Mouse (Mus musculus) liver, adult 2 months (tissue): ENCODE measurements around the gene Ormdl3. TPM values are rescaled to one million over a fixed set of nuclear protein-coding genes. Genes with fewer than 3 reads are reported as not detected.

ENCODE experiments used
- DNase-seq: peaks from one replicate; pipeline ENCODE4 v3.0.0-alpha.2; 2011; ENCODE audit warnings: low read depth, low spot score; ENCODE audit errors: extremely low read depth
- H3K27ac ChIP-seq: fragments of 200-500 bp; replicated peaks from 2 replicates; pipeline ENCODE4 v1.5.1; 2012; ENCODE audit warnings: low read depth, mild to moderate bottlenecking, control low read depth, inconsistent platforms, low read length; ENCODE audit not compliant: insufficient read depth
- H3K27me3 ChIP-seq: fragments of 200-500 bp; 2 replicates; pipeline ENCODE4 v1.6.1; 2012; ENCODE audit warnings: mild to moderate bottlenecking, moderate library complexity, low read length, inconsistent platforms; ENCODE audit not compliant: control insufficient read depth, insufficient read depth
- H3K36me3 ChIP-seq: fragments of 200-500 bp; 2 replicates; pipeline ENCODE4 v1.6.1; 2012; ENCODE audit warnings: low read length, inconsistent platforms; ENCODE audit not compliant: control insufficient read depth, insufficient read depth
- H3K4me1 ChIP-seq: fragments of 200-500 bp; 2 replicates; pipeline ENCODE4 v1.6.1; 2011; ENCODE audit warnings: low read length; ENCODE audit not compliant: control insufficient read depth, insufficient read depth
- H3K4me3 ChIP-seq: fragments of 200-500 bp; 2 replicates; pipeline ENCODE4 v1.5.1; 2011; ENCODE audit warnings: low read depth, mild to moderate bottlenecking, control low read depth, low read length, moderate library complexity; ENCODE audit not compliant: insufficient read depth
- H3K79me2 ChIP-seq: fragments of 200-500 bp; 2 replicates; pipeline ENCODE4 v1.6.1; 2012; ENCODE audit warnings: inconsistent platforms, mild to moderate bottlenecking, low read length, moderate library complexity; ENCODE audit not compliant: control insufficient read depth, insufficient read depth
- H3K9ac ChIP-seq: fragments of 200-500 bp; 2 replicates; pipeline ENCODE4 v1.6.1; 2012; ENCODE audit warnings: low read depth, mild to moderate bottlenecking, control low read depth, inconsistent platforms, low read length
- CTCF ChIP-seq: fragments of 200-500 bp; IDR thresholded peaks from 2 replicates; pipeline ENCODE4 v1.5.1; 2011; ENCODE audit warnings: low read depth, low read length, control low read depth
- POLR2A ChIP-seq: fragments of 200-500 bp; IDR thresholded peaks from 2 replicates; pipeline ENCODE4 v1.6.1; 2011; ENCODE audit warnings: low read length, control low read depth; ENCODE audit not compliant: insufficient read depth; ENCODE audit errors: extremely low read depth
- WGBS: fragments of 180-500 bp; shearing (Covaris S2); methylation state at CpG from one replicate; pipeline ENCODE4 v1.1.7; 2018; 5-methylcytosine and 5-hydroxymethylcytosine counted together
- polyA plus RNA-seq: library from polyadenylated mRNA; depleted of rRNA; stranded (reverse); fragments of >200 nt; gene quantifications from 2 replicates; pipeline ENCODE4 v1.2.3, GENCODE M21; 2012
- total RNA-seq: library from RNA; depleted of rRNA; stranded (reverse); fragments of >200 nt; gene quantifications from 2 replicates; pipeline ENCODE4 v1.2.3, GENCODE M21; 2014

The Ormdl3 gene
- total and polyA plus RNA-seq, 2 experiments = 62.0 to 119 TPM

DNA sequence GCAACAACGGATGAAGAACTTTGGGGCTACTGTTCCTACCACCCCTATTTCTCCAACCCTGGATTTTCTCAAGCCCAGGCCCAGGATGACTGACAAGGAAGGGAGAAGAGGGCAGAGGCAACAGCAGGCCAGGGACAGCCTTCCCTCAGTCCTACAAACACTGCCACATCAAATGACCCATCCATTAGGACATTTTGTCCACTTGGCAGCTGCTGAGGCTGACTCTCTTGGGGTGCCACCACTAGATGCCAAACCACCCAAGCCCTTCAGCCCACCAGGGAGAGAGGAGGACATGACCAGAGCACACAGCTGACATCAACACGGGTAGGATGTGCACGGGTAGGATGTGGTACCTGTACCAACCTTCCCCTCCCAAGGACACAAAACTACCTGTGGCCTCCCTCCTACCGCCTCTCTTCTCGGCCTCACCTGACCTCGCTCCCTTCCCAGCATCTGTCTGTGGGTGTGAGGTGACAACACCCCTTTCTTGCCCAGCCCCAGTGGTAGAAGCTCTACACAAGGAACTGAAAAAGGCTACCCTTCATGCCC lies 2.5 kb downstream of the Ormdl3 start:
- Histone ChIP-seq H3K27me3 (no peaks in the 10 kb centered on the region), H3K36me3 (peaks cover 11% of the 10 kb centered on the region; the same call in 1 of the 2 replicates), H3K4me1 (peaks cover 52% of the 10 kb centered on the region), H3K9ac (peak overlapping the region; percentile 27), H3K4me3 (no peak overlapping the region), H3K79me2 (peaks cover 16% of the 10 kb centered on the region), H3K27ac (peak overlapping the region; percentile 75)
- DNase-seq = peak; percentile 55
- 70% methylated on average over 6 of the region's 6 CpGs for WGBS
- TF ChIP-seq POLR2A (no peak), CTCF (no peak)

- peak; percentile 60 for DNase-seq
- H3K79me2 ChIP-seq = peaks cover 16% of the 10 kb centered on the region
- peaks cover 46% of the 10 kb centered on the region for H3K4me1 ChIP-seq
- no peak overlapping the region for H3K27ac ChIP-seq
- H3K9ac ChIP-seq = 0 out of 2 replicates have a peak overlapping the region, but pooled peaks have one; percentile 7
- no peak overlapping the region for H3K4me3 ChIP-seq
- TF ChIP-seq POLR2A (no peak), CTCF (no peak)
- H3K36me3 ChIP-seq = peaks cover 11% of the 10 kb centered on the region; the same call in 1 of the 2 replicates
- WGBS = 10% methylated on average over 1 of the region's 1 CpGs
- H3K27me3 ChIP-seq = no peaks in the 10 kb centered on the region
These were observed 3.0 kb downstream of the Ormdl3 start for GRCm38 (mm10) chr11:98584146-98584545.

DNA sequence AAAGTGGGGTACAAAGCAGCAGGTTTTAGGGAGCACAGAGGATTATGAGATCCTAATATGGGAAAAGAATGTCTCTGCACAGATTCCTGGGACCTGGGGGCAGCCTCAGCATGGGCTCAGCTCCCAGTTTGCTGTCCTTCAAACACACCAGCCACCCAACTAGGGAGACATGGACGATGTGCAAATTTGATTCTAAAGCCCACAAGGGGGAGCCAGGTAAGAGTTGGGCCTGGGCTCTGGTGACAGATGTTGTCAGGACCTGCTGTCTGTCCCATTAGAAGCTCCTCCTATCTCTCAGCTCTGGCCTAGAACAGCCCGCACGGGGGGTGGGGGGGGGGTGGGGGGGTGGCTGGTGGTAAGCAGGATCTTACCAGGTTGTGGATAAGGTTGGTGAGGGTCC lies 3.6 kb downstream of the Ormdl3 start:
- Histone ChIP-seq H3K9ac (no peak overlapping the region), H3K79me2 (peaks cover 16% of the 10 kb centered on the region), H3K36me3 (peaks cover 11% of the 10 kb centered on the region; the same call in 1 of the 2 replicates), H3K27me3 (no peaks in the 10 kb centered on the region), H3K27ac (no peak overlapping the region), H3K4me3 (no peak overlapping the region), H3K4me1 (peaks cover 41% of the 10 kb centered on the region)
- 46% methylated on average over 3 of the region's 3 CpGs for WGBS
- DNase-seq = no peak
- TF ChIP-seq POLR2A (no peak), CTCF (no peak)

- 96% methylated on average over 3 of the region's 3 CpGs for WGBS
- DNase-seq = no peak
- Histone ChIP-seq H3K27ac (no peak overlapping the region), H3K36me3 (peaks cover 11% of the 10 kb centered on the region; the same call in 1 of the 2 replicates), H3K79me2 (peaks cover 16% of the 10 kb centered on the region), H3K4me3 (no peak overlapping the region), H3K27me3 (no peaks in the 10 kb centered on the region), H3K4me1 (peaks cover 41% of the 10 kb centered on the region), H3K9ac (no peak overlapping the region)
- TF ChIP-seq CTCF (no peak), POLR2A (no peak)
These were observed 4.0 kb downstream of the Ormdl3 start for GRCm38 (mm10) chr11:98583265-98583552.

DNA sequence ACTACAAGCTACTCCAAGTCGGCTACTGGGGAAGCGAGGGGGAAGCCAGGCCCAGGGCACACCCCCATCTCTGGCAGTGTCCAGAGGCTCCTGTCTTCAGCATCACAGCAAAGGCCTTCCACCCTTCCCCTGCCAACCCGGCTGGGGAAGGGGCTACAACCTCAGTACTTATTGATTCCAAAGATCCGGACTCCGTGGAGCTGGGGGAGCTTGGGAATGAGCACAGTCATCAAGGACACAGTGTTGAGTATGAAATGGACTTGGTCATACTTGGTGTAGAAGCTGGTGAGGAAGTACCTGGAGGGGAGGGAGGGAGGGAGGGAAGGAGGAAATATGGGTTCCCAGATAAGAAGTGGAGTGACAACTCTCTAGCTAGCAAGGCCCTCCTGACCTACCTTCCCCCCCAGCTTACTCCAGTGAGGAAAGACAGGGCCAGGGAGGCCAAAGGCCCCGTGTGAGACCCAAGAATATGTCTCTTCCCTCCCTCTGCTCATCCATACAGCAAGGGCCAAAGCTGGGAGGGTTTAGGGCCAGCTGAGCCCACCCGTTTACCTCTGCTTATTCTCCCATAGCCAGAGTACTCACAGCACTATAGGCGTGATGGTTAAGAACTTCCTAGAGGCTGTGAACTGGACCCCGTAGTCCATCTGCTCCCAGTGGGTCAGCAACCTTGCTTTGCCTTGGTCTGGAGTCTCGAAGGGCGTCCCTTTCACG lies 4.5 kb downstream of the Ormdl3 start:
- H3K36me3 ChIP-seq = peaks cover 11% of the 10 kb centered on the region; the same call in 1 of the 2 replicates
- DNase-seq = no peak
- no peaks in the 10 kb centered on the region for H3K27me3 ChIP-seq
- H3K79me2 ChIP-seq = peaks cover 16% of the 10 kb centered on the region
- 92% methylated on average over 12 of the region's 12 CpGs for WGBS
- no peak overlapping the region for H3K27ac ChIP-seq
- peaks cover 40% of the 10 kb centered on the region for H3K4me1 ChIP-seq
- TF ChIP-seq POLR2A (no peak), CTCF (no peak)
- H3K9ac ChIP-seq = no peak overlapping the region
- no peak overlapping the region for H3K4me3 ChIP-seq

DNA sequence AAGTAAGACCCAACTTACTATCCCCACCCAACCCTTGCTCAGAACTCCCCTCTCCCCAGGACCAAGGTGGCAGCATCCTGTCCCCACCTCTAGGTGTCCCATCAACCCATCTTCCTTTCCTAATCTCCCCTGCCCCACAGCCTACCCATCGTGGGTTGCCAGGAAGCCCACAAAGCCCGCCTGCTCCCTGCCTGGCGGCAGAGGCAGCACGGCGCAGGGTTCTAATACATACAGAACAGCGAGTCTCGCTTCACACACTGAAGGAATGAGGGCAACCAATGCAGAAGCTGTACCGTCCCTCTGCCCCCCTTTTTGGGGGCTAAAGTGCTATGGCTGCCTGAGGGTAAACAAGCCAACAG lies 5.2 kb downstream of the Ormdl3 start:
- Histone ChIP-seq H3K4me1 (peaks cover 38% of the 10 kb centered on the region), H3K79me2 (peaks cover 16% of the 10 kb centered on the region), H3K9ac (no peak overlapping the region), H3K27ac (no peak overlapping the region), H3K4me3 (no peak overlapping the region), H3K27me3 (no peaks in the 10 kb centered on the region), H3K36me3 (peaks cover 11% of the 10 kb centered on the region; the same call in 1 of the 2 replicates)
- TF ChIP-seq CTCF = no peak
- no peak for TF ChIP-seq POLR2A
- 88% methylated on average over 8 of the region's 8 CpGs for WGBS
- DNase-seq = no peak
